ENCODE assay signal across 9 mouse cellular contexts in genomic region chrX:146962914-146963547, GRCm38 (mm10). TPM values are rescaled to one million over a fixed set of nuclear protein-coding genes. Genes with fewer than 3 reads are reported as not detected.
DNase-seq lines count a peak whose midpoint lies in the region; ATAC-seq lines count a peak whose summit lies in the region.
"Had no signal": no experiment of that assay in that cellular context is flagged by ENCODE, and none has a peak within 500 bp of the region (broad histone marks: within the 10 kb centered on the region; RNA-seq: fewer than 3 reads in every experiment).

No protein-coding gene starts in this region.

- 22% methylated on average over 34 of the region's 37 CpGs for WGBS in hindbrain, embryonic 13.5 days
- 25% methylated on average over 37 of the region's 37 CpGs for WGBS in midbrain, embryonic 13.5 days

- no peaks in the 10 kb centered on the region for H3K4me1 ChIP-seq in hindbrain, embryonic 13.5 days (replicated peaks)
- no peaks in the 10 kb centered on the region for H3K4me1 ChIP-seq in midbrain, embryonic 13.5 days (replicated peaks)
- H3K4me1 ChIP-seq: liver, embryonic 13.5 days had no signal

- peak overlapping the region; percentile 44 for H3K4me3 ChIP-seq in hindbrain, embryonic 13.5 days
- H3K4me3 ChIP-seq in midbrain, embryonic 13.5 days (replicated peaks), result peak overlapping the region; percentile 47
- H3K4me3 ChIP-seq: liver, embryonic 13.5 days had no signal

- no peak overlapping the region for H3K27ac ChIP-seq in hindbrain, embryonic 13.5 days
- H3K27ac ChIP-seq in midbrain, embryonic 13.5 days, result no peak overlapping the region
- H3K27ac ChIP-seq: liver, embryonic 13.5 days had no signal

- H3K27me3 ChIP-seq in hindbrain, embryonic 13.5 days, result peaks cover 32% of the 10 kb centered on the region
- H3K27me3 ChIP-seq in midbrain, embryonic 13.5 days, result peaks cover 26% of the 10 kb centered on the region

- peak overlapping the region; percentile 60; the same call in 1 of the 2 replicates for H3K9ac ChIP-seq in hindbrain, embryonic 13.5 days
- peak overlapping the region; percentile 54 for H3K9ac ChIP-seq in midbrain, embryonic 13.5 days (replicated peaks)
- H3K9ac ChIP-seq: liver, embryonic 13.5 days had no signal

- peak overlapping the region; percentile 68 for H3K4me2 ChIP-seq in hindbrain, embryonic 13.5 days
- peak overlapping the region; percentile 68 for H3K4me2 ChIP-seq in midbrain, embryonic 13.5 days (replicated peaks)
- H3K4me2 ChIP-seq: liver, embryonic 13.5 days had no signal

- peak; percentile 4 for DNase-seq in kidney, postnatal 10 days
- no peak for DNase-seq in kidney, postnatal 14 days
- peak; percentile 51 for DNase-seq in embryo, embryonic 11 days
- no peak for DNase-seq in natural killer cell, adult 2 months (ENCODE audit: low spot score in 2 of 2)
- no peak for DNase-seq in frontal cortex, postnatal 36 days (ENCODE audit: low spot score in 2 of 2)
- DNase-seq: liver, embryonic 13.5 days had no signal

- H3K36me3 ChIP-seq in hindbrain, embryonic 13.5 days, result no peaks in the 10 kb centered on the region
- no peaks in the 10 kb centered on the region for H3K36me3 ChIP-seq in midbrain, embryonic 13.5 days
- H3K36me3 ChIP-seq: liver, embryonic 13.5 days had no signal

- ATAC-seq in hindbrain, embryonic 13.5 days (ENCODE audit: low FRiP score), result peak; percentile 82
- ATAC-seq in midbrain, embryonic 13.5 days, result peak; percentile 84
- no peak for ATAC-seq in CD4-positive, CD25-positive, alpha-beta regulatory T cell, adult 4 months

- H3K9me3 ChIP-seq in hindbrain, embryonic 13.5 days, result no peaks in the 10 kb centered on the region
- H3K9me3 ChIP-seq in midbrain, embryonic 13.5 days, result no peaks in the 10 kb centered on the region
- H3K9me3 ChIP-seq: liver, embryonic 13.5 days had no signal

RNA-seq across cellular contexts. Expression of gene Htr2c, which starts 0.7 kb away (rescaled TPM):
- 8.9 and 12.5 TPM in 2 replicates for polyA plus RNA-seq in hindbrain, embryonic 13.5 days (2015; fragmentation: Nextera tagmentation; extraction: Ambion mirVana)
- 1.8 and 2.6 TPM in 2 replicates for polyA plus RNA-seq in midbrain, embryonic 13.5 days (2015; fragmentation: Nextera tagmentation; extraction: Ambion mirVana)
- polyA plus RNA-seq in CD4-positive, CD25-positive, alpha-beta regulatory T cell, adult 4 months (2017; shearing (Covaris generic)), result not detected
- polyA plus RNA-seq: liver, embryonic 13.5 days had no signal

Comparison
In these comparisons a context has a peak if more than half of its experiments do, and no peak if none do; other contexts are left out.
1. DNase-seq: peak in kidney, postnatal 10 days (single experiment) and embryo, embryonic 11 days (single experiment); none in kidney, postnatal 14 days (single experiment), natural killer cell, adult 2 months (0 of 2) and frontal cortex, postnatal 36 days (0 of 2).